Mouse (Mus musculus) heart, embryonic 14.5 days (tissue): ENCODE results near the gene Pde12. TPM values are rescaled to one million over a fixed set of nuclear protein-coding genes. Genes with fewer than 3 reads are reported as not detected.
"Not testable (repeated sequence)": the region's sequence is repeated elsewhere in the genome, so short reads cannot be mapped to it uniquely, and the experiment has no call there.

ENCODE experiments used
- ATAC-seq: fragments of 200-750 bp; cut with Nextera tagmentation; 2 replicates; pipeline ENCODE4 v1.8.0; 2017; ENCODE audit warnings: low read depth, moderate TSS enrichment; ENCODE audit not compliant: insufficient number of reproducible peaks, insufficient read depth, low FRiP score
- H3K27ac ChIP-seq, 2 experiments: fragments of 200-500 bp in 1 of 2; fragments of 300-500 bp in 1 of 2; sonication (generic) in 1 of 2; replicated peaks in 1 of 2; 2 replicates each; pipeline ENCODE4 v1.5.1; 2012 to 2014; ENCODE audit warnings: low read depth in 2 of 2, low read length in 2 of 2, control low read depth in 1 of 2, mild to moderate bottlenecking in 1 of 2, mixed read lengths in 1 of 2; ENCODE audit not compliant: control insufficient read depth in 1 of 2, insufficient read depth in 1 of 2
- H3K27me3 ChIP-seq: fragments of 300-500 bp; sonication (generic); 2 replicates; pipeline ENCODE4 v1.6.1; 2014; ENCODE audit warnings: mild to moderate bottlenecking, low read length, control low read depth; ENCODE audit not compliant: control insufficient read depth, insufficient read depth
- H3K36me3 ChIP-seq: fragments of 300-500 bp; sonication (generic); 2 replicates; pipeline ENCODE4 v1.6.1; 2014; ENCODE audit warnings: mild to moderate bottlenecking, control low read depth, low read length, mixed read lengths; ENCODE audit not compliant: control insufficient read depth, insufficient read depth
- H3K4me1 ChIP-seq, 2 experiments: fragments of 200-500 bp in 1 of 2; fragments of 300-500 bp in 1 of 2; sonication (generic) in 1 of 2; 2 replicates each; pipeline ENCODE4 v1.6.1; 2012 to 2014; ENCODE audit warnings: low read length in 2 of 2, control low read depth in 1 of 2, mixed read lengths in 1 of 2; ENCODE audit not compliant: control insufficient read depth in 2 of 2, insufficient read depth in 2 of 2
- H3K4me2 ChIP-seq: fragments of 300-500 bp; sonication (generic); 2 replicates; pipeline ENCODE4 v1.6.1; 2014; ENCODE audit warnings: mild to moderate bottlenecking, low read length
- H3K4me3 ChIP-seq, 2 experiments: fragments of 200-500 bp in 1 of 2; fragments of 300-500 bp in 1 of 2; sonication (generic) in 1 of 2; 2 replicates each; pipeline ENCODE4 v1.5.1; 2012 to 2014; ENCODE audit warnings: low read length in 2 of 2, mild to moderate bottlenecking in 2 of 2, control low read depth in 1 of 2, low read depth in 1 of 2, moderate library complexity in 1 of 2; ENCODE audit not compliant: control insufficient read depth in 1 of 2, insufficient read depth in 1 of 2
- H3K9ac ChIP-seq: fragments of 300-500 bp; sonication (generic); 2 replicates; pipeline ENCODE4 v1.6.1; 2014; ENCODE audit warnings: mild to moderate bottlenecking, low read length
- H3K9me3 ChIP-seq: fragments of 300-500 bp; sonication (generic); 2 replicates; pipeline ENCODE4 v1.6.1; 2016; ENCODE audit warnings: low read length, control low read depth; ENCODE audit not compliant: control insufficient read depth
- WGBS: fragments of 180-500 bp; shearing (Covaris S2); extraction: QIAGEN DNeasy Blood & Tissue Kit; methylation state at CpG from one replicate; pipeline ENCODE4 v1.1.7; 2014; 5-methylcytosine and 5-hydroxymethylcytosine counted together
- polyA plus RNA-seq: library from polyadenylated mRNA; unstranded; fragments of >200 nt; fragmentation: Nextera tagmentation; extraction: Ambion mirVana; gene quantifications from 2 replicates; pipeline ENCODE4 v1.2.1, GENCODE M21; 2014

Gene Pde12
- polyA plus RNA-seq, 1 experiment from 2014 or later, result 8.6 TPM

DNA sequence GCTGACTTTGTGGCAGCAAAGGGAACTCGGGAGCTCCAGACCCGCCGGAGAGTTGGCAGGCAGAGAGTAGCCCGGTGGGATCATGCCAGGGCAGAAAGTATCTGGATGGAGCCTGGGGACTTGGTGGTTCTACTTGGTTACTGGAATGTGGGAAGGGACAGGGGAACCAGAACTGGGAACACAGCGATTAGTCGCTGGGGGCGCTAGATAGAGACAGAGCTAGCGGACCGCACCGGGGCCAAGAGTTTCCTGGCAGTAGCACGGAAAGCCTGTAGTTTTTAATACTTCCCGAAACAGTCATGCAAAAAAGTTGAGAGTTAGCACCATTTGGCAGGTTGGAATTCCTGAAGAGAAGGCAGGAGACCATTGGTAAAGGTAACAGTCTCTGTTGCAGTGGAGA lies 5.7 kb upstream of the Pde12 start:
- no peaks in the 10 kb centered on the region for H3K9me3 ChIP-seq
- H3K4me1 ChIP-seq, result peaks cover 0 to 4% of the 10 kb centered on the region in 2 experiments; a peak in 2 of 4 replicates
- no peaks in the 10 kb centered on the region for H3K36me3 ChIP-seq
- peak overlapping the region; percentile 25; the same call in 1 of the 2 replicates for H3K9ac ChIP-seq
- no peak overlapping the region for H3K4me3 ChIP-seq
- no peak overlapping the region for H3K27ac ChIP-seq
- no peak for ATAC-seq
- H3K4me2 ChIP-seq, result peak overlapping the region; percentile 38
- 14% methylated on average over 12 of the region's 12 CpGs for WGBS
- H3K27me3 ChIP-seq, result no peaks in the 10 kb centered on the region

DNA sequence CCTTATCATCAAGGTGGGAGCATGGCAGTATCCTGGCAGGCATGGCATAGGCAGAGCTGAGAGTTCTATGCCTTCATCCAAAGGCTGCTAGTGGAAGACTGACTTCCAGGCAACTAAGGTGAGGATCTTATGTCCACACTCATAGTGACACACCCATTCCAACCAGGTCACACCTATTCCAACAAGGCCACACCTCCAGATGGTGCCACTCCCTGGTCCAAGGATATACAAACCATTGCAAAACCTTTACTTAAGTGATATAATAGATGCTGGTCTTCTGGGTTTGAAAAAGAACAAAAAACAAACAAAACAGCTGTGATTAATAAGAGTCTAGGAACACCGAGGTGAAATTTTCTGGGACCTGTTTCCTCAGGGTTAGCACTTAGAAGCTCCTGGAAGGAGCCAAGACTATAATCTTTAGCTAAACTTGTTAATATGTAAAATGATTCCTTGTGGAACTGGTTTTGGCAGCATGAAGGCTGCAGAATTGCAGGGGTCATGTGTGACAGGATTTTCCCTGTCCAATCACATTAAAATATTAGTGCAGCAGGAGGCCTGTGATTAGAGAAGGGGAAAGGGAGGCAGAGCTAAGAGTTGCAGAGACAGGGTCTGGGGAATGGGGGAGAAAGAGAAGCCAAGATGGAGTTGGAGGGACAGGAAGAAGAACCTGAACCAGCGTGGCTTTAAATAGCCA lies 4.9 kb upstream of the Pde12 start:
- not testable (repeated sequence) for H3K27me3 ChIP-seq, ATAC-seq, H3K9ac ChIP-seq, H3K27ac ChIP-seq, H3K4me3 ChIP-seq, H3K36me3 ChIP-seq, H3K9me3 ChIP-seq, H3K4me1 ChIP-seq, H3K4me2 ChIP-seq
- WGBS, result 86% methylated on average over 2 of the region's 2 CpGs

DNA sequence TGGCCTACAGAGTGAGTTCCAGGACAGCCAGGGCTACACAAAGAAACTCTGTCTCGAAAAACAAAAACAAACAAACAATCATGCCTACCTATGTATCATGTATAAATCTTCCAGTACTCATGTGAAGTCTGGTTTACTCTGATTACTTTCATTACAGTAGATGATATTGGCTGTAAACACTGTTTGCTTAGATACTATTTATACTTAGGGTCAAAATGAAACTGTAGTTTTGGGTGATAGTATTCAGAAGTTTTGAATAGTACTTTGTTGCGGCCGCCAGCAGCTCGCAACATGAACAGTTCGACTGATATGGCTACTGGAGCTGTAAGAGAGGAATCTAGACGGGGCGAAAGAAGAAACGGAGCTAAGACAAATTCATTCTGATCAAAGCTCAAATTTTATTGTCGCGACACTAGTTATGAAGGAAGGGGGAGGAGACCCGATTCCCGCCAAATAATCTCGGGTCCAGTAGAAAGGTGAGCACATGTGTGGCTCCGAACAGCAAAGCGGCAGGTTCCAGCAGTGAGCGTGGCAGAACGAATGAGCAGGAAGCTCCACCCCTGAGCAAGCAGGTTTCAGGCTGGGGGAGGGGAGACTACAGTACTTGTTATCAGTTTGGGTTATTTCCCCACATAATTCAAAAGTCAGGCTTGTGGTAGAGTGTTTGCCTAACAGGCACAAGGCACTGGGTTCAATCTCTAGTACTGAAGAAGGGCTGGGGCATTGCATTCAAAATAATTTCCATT lies 2.4 kb upstream of the Pde12 start:
- peaks cover 0 to 11% of the 10 kb centered on the region in 2 experiments; a peak in 2 of 4 replicates for H3K4me1 ChIP-seq
- H3K4me3 ChIP-seq, ATAC-seq, H3K4me2 ChIP-seq, H3K27ac ChIP-seq, H3K9ac ChIP-seq, H3K36me3 ChIP-seq, H3K9me3 ChIP-seq, H3K27me3 ChIP-seq: not testable (repeated sequence)
- WGBS, result 59% methylated on average over 17 of the region's 17 CpGs

DNA sequence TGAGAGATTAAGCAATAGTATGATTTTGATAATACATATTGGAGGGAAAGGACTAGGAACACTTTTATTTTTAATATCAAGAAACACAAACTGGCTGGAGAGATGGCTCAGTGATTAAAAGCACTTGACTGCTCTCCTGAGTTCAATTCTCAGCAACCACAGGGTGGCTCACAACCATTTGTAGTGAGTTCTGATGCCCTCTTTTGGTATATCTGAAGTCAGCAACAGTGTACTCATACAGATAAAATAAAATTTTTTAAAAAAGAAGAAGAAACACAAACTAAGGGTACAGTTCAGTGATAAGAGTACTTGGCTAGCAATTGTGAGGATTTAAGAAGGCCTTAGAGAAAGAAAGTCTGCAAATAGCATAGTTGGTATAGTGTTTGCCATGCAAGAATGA lies 1.3 kb upstream of the Pde12 start:
- no peak overlapping the region for H3K4me3 ChIP-seq
- no peak for ATAC-seq

DNA sequence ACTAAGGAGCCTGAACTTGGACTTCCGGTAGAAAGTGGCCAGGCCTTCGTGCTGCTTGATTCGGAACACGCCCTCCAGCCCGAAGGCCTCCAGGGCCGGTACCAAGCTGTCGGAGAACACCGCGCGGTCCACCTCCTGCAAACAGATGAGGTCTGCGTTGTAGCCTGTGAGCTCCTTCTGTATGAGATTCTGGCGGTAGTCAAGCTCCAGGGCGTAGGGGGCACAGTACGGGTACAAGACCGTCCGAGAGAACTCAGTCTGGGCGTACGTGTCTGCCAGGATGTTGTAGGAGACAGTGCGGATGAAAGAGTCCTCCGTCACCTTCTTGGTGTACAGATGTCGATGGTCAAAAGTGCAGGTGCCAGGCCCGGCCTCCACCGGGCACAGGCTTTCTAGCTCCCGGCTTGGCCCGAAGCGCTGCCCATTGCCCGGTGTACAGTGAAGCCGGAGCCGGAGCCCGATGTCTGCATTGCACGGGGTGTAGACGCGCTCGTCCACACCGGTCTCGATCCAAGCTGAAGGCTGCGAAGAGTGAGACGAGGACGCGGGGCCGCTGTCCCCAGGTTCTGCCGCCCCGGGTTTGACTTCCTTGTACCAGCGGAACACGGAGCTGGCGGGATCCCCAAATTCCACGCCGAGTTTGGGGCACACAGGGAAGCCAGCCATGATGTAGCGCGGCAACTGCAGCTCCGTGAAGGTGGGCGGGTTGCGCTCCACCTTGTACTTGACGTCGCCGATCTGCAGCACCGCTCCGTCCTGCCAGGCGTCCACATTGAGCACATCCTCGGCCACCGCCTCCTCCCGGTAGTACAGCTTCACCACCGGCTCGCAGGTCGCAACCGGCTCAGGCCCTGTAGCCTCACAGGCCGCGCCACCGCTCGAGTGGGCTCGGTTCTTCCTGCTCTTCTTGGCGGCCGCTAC lies 1.1 kb downstream of the Pde12 start:
- Histone ChIP-seq H3K27ac (peak overlapping the region; percentile 86 to 93), H3K4me1 (peaks cover 0 to 16% of the 10 kb centered on the region in 2 experiments; a peak in 2 of 4 replicates), H3K9ac (peak overlapping the region; percentile 92), H3K4me2 (peak overlapping the region; percentile 98), H3K4me3 (peak overlapping the region; percentile 76 to 81), H3K9me3 (no peaks in the 10 kb centered on the region), H3K36me3 (peaks cover 23% of the 10 kb centered on the region), H3K27me3 (no peaks in the 10 kb centered on the region)
- peak; percentile 60 for ATAC-seq
- WGBS, result under 1% methylated on average over 73 of the region's 73 CpGs

More for the DNA sequence above, 1.3 kb upstream of the Pde12 start:
- Histone ChIP-seq H3K4me1 (peaks cover 0 to 16% of the 10 kb centered on the region in 2 experiments; a peak in 2 of 4 replicates), H3K4me2 (no peak overlapping the region), H3K9me3 (no peaks in the 10 kb centered on the region), H3K27ac (no peak overlapping the region), H3K9ac (no peak overlapping the region), H3K36me3 (peaks cover 3% of the 10 kb centered on the region), H3K27me3 (no peaks in the 10 kb centered on the region)

DNA sequence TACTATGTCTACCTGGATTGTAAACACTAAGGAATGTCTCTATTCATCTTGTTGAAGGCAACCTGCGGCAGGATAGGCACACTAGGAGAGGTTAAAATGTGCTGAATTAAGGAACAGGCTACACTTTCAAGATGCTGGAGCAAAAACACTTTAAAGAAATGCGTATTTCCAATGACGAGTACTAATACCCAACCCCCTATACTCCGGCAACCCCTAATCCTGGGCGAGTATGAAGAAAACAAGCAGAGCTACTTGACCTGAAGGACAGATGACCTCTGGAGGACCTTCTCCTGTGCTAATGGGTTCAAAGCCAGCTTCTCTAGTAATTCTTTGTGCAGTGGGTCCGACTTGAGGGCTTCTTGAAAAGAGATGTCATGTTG lies 1.7 kb downstream of the Pde12 start:
- H3K4me2 ChIP-seq, result peak overlapping the region; percentile 98
- H3K9ac ChIP-seq, result peak overlapping the region; percentile 92
- peaks cover 0 to 16% of the 10 kb centered on the region in 2 experiments; a peak in 2 of 4 replicates for H3K4me1 ChIP-seq
- H3K9me3 ChIP-seq, result no peaks in the 10 kb centered on the region
- no peaks in the 10 kb centered on the region for H3K27me3 ChIP-seq
- peaks cover 26% of the 10 kb centered on the region for H3K36me3 ChIP-seq
- peak overlapping the region; percentile 76 to 81 for H3K4me3 ChIP-seq
- peak overlapping the region in 1 of 2 experiments; percentile 86; a peak in 1 of 4 replicates for H3K27ac ChIP-seq
- WGBS, result 13% methylated on average over 6 of the region's 6 CpGs
- ATAC-seq, result no peak

DNA sequence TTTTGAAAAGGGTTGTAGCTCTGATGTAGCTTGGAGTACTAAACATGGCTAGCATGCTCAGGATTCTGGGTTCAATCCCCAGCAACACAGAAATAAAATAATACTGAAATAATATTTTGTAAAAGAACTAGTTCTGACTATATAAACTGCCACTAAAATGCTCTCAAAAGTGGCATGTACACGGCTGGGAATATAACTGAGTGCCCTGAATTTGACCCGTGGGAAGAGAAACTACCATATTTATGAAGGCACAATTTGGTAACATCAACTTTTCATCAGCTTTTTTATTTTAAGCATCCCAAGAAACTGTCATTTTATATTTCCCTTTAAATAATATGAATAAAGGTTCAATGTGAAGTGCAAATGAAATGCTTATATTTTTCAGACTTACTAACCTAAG lies 5.8 kb downstream of the Pde12 start:
- 94% methylated on average over 2 of the region's 2 CpGs for WGBS
- peaks cover 37% of the 10 kb centered on the region for H3K36me3 ChIP-seq

More for the DNA sequence above, 5.8 kb downstream of the Pde12 start:
- no peak for ATAC-seq
- Histone ChIP-seq H3K4me3 (no peak overlapping the region), H3K4me1 (peaks cover 0 to 11% of the 10 kb centered on the region in 2 experiments; a peak in 2 of 4 replicates), H3K27ac (no peak overlapping the region), H3K4me2 (no peak overlapping the region), H3K9me3 (no peaks in the 10 kb centered on the region), H3K27me3 (no peaks in the 10 kb centered on the region), H3K9ac (no peak overlapping the region)
